Mouse (Mus musculus) kidney, postnatal 0 days (tissue): ENCODE data around the gene Desi1. TPM values are rescaled to one million over a fixed set of nuclear protein-coding genes. Genes with fewer than 3 reads are reported as not detected.

ENCODE experiments used
- ATAC-seq: fragments of 200-750 bp; cut with Nextera tagmentation; replicated peaks from 2 replicates; pipeline ENCODE4 v1.8.0; 2017; ENCODE audit warnings: low read depth, moderate number of reproducible peaks, moderate TSS enrichment, moderate library complexity; ENCODE audit not compliant: low FRiP score
- DNase-seq: peaks from one replicate; pipeline ENCODE4 v3.0.0-alpha.2; 2016; ENCODE audit warnings: low spot score
- H3K27ac ChIP-seq: fragments of 300-500 bp; sonication (generic); 2 replicates; pipeline ENCODE4 v1.5.1; 2014; ENCODE audit warnings: mild to moderate bottlenecking
- H3K27me3 ChIP-seq: fragments of 300-500 bp; sonication (generic); 2 replicates; pipeline ENCODE4 v1.6.1; 2014; ENCODE audit warnings: low read length, mixed read lengths; ENCODE audit not compliant: insufficient read depth
- H3K36me3 ChIP-seq: fragments of 300-500 bp; sonication (generic); 2 replicates; pipeline ENCODE4 v1.6.1; 2014; ENCODE audit warnings: low read length, mixed read lengths; ENCODE audit not compliant: insufficient read depth
- H3K4me1 ChIP-seq: fragments of 300-500 bp; sonication (generic); replicated peaks from 2 replicates; pipeline ENCODE4 v1.6.1; 2014; ENCODE audit warnings: antibody characterized with exemption, low read length, mixed read lengths; ENCODE audit not compliant: insufficient read depth
- H3K4me2 ChIP-seq: fragments of 300-500 bp; sonication (generic); 2 replicates; pipeline ENCODE4 v1.6.1; 2014; ENCODE audit warnings: mild to moderate bottlenecking, low read length, moderate library complexity, mixed read lengths
- H3K4me3 ChIP-seq: fragments of 300-500 bp; sonication (generic); replicated peaks from 2 replicates; pipeline ENCODE4 v1.5.1; 2014; ENCODE audit warnings: low read depth, low read length
- H3K9ac ChIP-seq: fragments of 300-500 bp; sonication (generic); 2 replicates; pipeline ENCODE4 v1.6.1; 2014; ENCODE audit warnings: low read depth, low read length
- H3K9me3 ChIP-seq: fragments of 300-500 bp; sonication (generic); replicated peaks from 2 replicates; pipeline ENCODE4 v1.6.1; 2016; ENCODE audit warnings: low read length, inconsistent platforms, mixed read lengths
- CTCF ChIP-seq: IDR thresholded peaks from 2 replicates; pipeline ENCODE4 v1.5.1; 2016; ENCODE audit warnings: antibody characterized with exemption, low read depth, mild to moderate bottlenecking, moderate library complexity
- WGBS: fragments of 180-500 bp; shearing (Covaris S2); extraction: QIAGEN DNeasy Blood & Tissue Kit; methylation state at CpG from one replicate; pipeline ENCODE4 v1.1.7; 2014; 5-methylcytosine and 5-hydroxymethylcytosine counted together
- polyA plus RNA-seq: library from polyadenylated mRNA; unstranded; fragments of >200 nt; fragmentation: Nextera tagmentation; extraction: Ambion mirVana; gene quantifications from 2 replicates; pipeline ENCODE4 v1.2.1, GENCODE M21; 2015

Gene Desi1
- polyA plus RNA-seq, 1 experiment from 2014 or later: 21.1 TPM

GRCm38 (mm10) chr15:82044166-82044784 lies 10.6 kb upstream of the Desi1 start:
- peak; percentile 66 for DNase-seq
- WGBS: 95% methylated on average over 7 of the region's 7 CpGs

GRCm38 (mm10) chr15:82040650-82041049 lies 7.0 kb upstream of the Desi1 start:
- no peak overlapping the region for H3K27ac ChIP-seq
- peaks cover 25% of the 10 kb centered on the region; the same call in 1 of the 2 replicates for H3K36me3 ChIP-seq
- H3K4me2 ChIP-seq: no peak overlapping the region
- no peak overlapping the region for H3K9ac ChIP-seq
- 0 out of 2 replicates have a peak, but pooled peaks cover under 1% of the 10 kb centered on the region for H3K4me1 ChIP-seq
- no peak for ATAC-seq
- H3K27me3 ChIP-seq: no peaks in the 10 kb centered on the region
- DNase-seq: peak; percentile 74
- peak; percentile 85 for TF ChIP-seq CTCF
- no peak overlapping the region for H3K4me3 ChIP-seq
- 94% methylated on average over 1 of the region's 1 CpGs for WGBS
- no peaks in the 10 kb centered on the region for H3K9me3 ChIP-seq

More at GRCm38 (mm10) chr15:82044166-82044784, 10.6 kb upstream of the Desi1 start:
- Histone ChIP-seq H3K4me1 (peaks cover 9% of the 10 kb centered on the region; the same call in 1 of the 2 replicates), H3K9me3 (no peaks in the 10 kb centered on the region), H3K4me2 (no peak overlapping the region), H3K4me3 (no peak overlapping the region), H3K9ac (no peak overlapping the region), H3K27me3 (no peaks in the 10 kb centered on the region), H3K36me3 (peaks cover 21% of the 10 kb centered on the region; the same call in 1 of the 2 replicates), H3K27ac (no peak overlapping the region)
- TF ChIP-seq CTCF: peak; percentile 56
- ATAC-seq: no peak

- H3K4me2 ChIP-seq: no peak overlapping the region
- ATAC-seq (no peak), DNase-seq (peak; percentile 60)
- no peak overlapping the region for H3K4me3 ChIP-seq
- peak; percentile 60 for TF ChIP-seq CTCF
- no peaks in the 10 kb centered on the region for H3K4me1 ChIP-seq
- 78% methylated on average over 12 of the region's 12 CpGs for WGBS
- H3K27ac ChIP-seq: no peak overlapping the region
- H3K36me3 ChIP-seq: peaks cover 15% of the 10 kb centered on the region; the same call in 1 of the 2 replicates
- no peak overlapping the region for H3K9ac ChIP-seq
- no peaks in the 10 kb centered on the region for H3K9me3 ChIP-seq
- no peaks in the 10 kb centered on the region for H3K27me3 ChIP-seq
These were observed 2.4 kb upstream of the Desi1 start for GRCm38 (mm10) chr15:82035904-82036689.

GRCm38 (mm10) chr15:82032386-82032785 lies 1.3 kb downstream of the Desi1 start:
- H3K4me2 ChIP-seq: no peak overlapping the region
- ATAC-seq (no peak), DNase-seq (no peak)
- WGBS: 86% methylated on average over 7 of the region's 7 CpGs
- no peak overlapping the region for H3K9ac ChIP-seq
- H3K4me3 ChIP-seq: no peak overlapping the region
- no peak overlapping the region for H3K27ac ChIP-seq
- H3K36me3 ChIP-seq: peaks cover 5% of the 10 kb centered on the region; the same call in 1 of the 2 replicates
- no peaks in the 10 kb centered on the region for H3K9me3 ChIP-seq
- no peaks in the 10 kb centered on the region for H3K27me3 ChIP-seq
- TF ChIP-seq CTCF: no peak
- H3K4me1 ChIP-seq: no peaks in the 10 kb centered on the region

DNA sequence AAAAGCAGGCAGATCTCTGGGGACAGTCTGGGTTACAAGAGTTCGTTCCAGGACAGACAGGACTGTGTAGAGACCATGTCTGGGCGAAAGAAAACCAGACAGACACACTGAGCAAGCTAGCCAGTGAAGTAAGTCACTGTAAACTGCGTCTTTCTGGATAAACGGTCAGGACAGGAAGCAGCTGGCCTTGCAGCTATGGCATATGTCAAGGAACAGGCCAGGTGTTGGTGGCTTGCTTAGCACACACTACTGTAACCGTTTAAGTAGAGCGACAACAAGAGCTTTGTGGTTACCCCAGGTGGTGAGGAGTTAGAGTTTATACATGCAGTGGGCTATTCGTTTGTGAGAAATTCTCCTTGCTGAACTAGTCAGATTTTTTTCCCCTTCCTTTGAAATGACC lies 5.9 kb downstream of the Desi1 start:
- TF ChIP-seq CTCF: no peak
- no peak overlapping the region for H3K4me3 ChIP-seq
- ATAC-seq: no peak
- H3K4me1 ChIP-seq: no peaks in the 10 kb centered on the region
- no peak for DNase-seq
- no peaks in the 10 kb centered on the region for H3K27me3 ChIP-seq
- H3K27ac ChIP-seq: no peak overlapping the region
- no peak overlapping the region for H3K4me2 ChIP-seq
- no peak overlapping the region for H3K9ac ChIP-seq
- no peaks in the 10 kb centered on the region for H3K9me3 ChIP-seq
- WGBS: 86% methylated on average over 7 of the region's 7 CpGs
- peaks cover 27% of the 10 kb centered on the region for H3K36me3 ChIP-seq

DNA sequence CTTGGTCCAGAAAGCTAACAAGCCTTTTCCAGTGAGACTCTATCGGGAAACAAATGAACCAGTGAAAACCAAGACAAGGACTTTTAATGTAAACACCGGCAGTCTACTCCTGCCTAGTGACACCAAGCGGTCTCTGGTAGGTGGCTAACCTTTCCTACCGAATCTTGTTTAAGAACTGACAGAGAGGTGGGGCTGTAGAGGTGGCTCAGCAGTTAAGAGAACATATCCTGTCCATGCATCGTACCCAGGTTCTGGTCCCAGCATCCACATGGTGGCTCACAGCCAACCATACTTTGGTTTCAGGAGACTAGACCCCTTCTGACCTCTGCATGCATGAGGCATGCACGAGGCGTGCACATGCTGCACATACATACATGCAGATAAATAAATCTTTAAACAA lies 6.4 kb downstream of the Desi1 start:
- Histone ChIP-seq H3K4me1 (no peaks in the 10 kb centered on the region), H3K27ac (no peak overlapping the region), H3K4me3 (no peak overlapping the region), H3K36me3 (peaks cover 30% of the 10 kb centered on the region), H3K4me2 (no peak overlapping the region), H3K9ac (no peak overlapping the region), H3K9me3 (no peaks in the 10 kb centered on the region), H3K27me3 (no peaks in the 10 kb centered on the region)
- ATAC-seq (no peak), DNase-seq (no peak)
- no peak for TF ChIP-seq CTCF
- WGBS: 85% methylated on average over 7 of the region's 7 CpGs
